Mouse (Mus musculus): ENCODE results near the gene Sgcb. TPM values are rescaled to one million over a fixed set of nuclear protein-coding genes. Genes with fewer than 3 reads are reported as not detected.

Sgcb gene
- 0.67 and 1.1 TPM in 2 replicates for polyA plus RNA-seq (2012; rRNA removed)

- no peak within 1 kb of the TSS for H3K27ac ChIP-seq (ENCODE audit: insufficient read depth, low read depth, low read length)
- peaks cover 7% of the 10 kb centered on the region for H3K4me1 ChIP-seq (ENCODE audit: control insufficient read depth, insufficient read depth, insufficient read length, low read length)
Measured at GRCm38 (mm10) chr5:73647261-73647900, at the start of gene Sgcb. Gene Sgcb, minus strand, starts transcription at chr5:73647790.

GRCm38 (mm10) chr5:73694254-73695015, 46.8 kb upstream of the Sgcb start:
- Histone ChIP-seq H3K27ac (ENCODE audit: insufficient read depth, low read depth, low read length) (no peak overlapping the region), H3K36me3 (ENCODE audit: control insufficient read depth, insufficient read depth, low read length) (no peaks in the 10 kb centered on the region), H3K4me1 (ENCODE audit: control insufficient read depth, insufficient read depth, insufficient read length, low read length) (no peaks in the 10 kb centered on the region), H3K27me3 (ENCODE audit: control insufficient read depth, insufficient read depth, low read length) (no peaks in the 10 kb centered on the region), H3K4me3 (ENCODE audit: low read depth, low read length) (no peak overlapping the region)
- TF ChIP-seq CTCF (IDR thresholded peaks at IDR 0.05; ENCODE audit: extremely low read depth, insufficient read length, insufficient replicate concordance, low read depth, low read length) = no peak
- no peak for TF ChIP-seq POLR2A (IDR thresholded peaks at IDR 0.05; ENCODE audit: low read depth, low read length)
- WGBS = 79% methylated on average over 4 of the region's 4 CpGs

More at GRCm38 (mm10) chr5:73647261-73647900, at the start of gene Sgcb:
- H3K27me3 ChIP-seq (ENCODE audit: control insufficient read depth, insufficient read depth, low read length) = peaks cover 36% of the 10 kb centered on the region
- WGBS = 1% methylated on average over 59 of the region's 62 CpGs
- TF ChIP-seq CTCF (IDR thresholded peaks at IDR 0.05; ENCODE audit: extremely low read depth, insufficient read length, insufficient replicate concordance, low read depth, low read length) = no peak
- no peak; the same call in 1 of the 2 replicates for TF ChIP-seq POLR2A (IDR thresholded peaks at IDR 0.05; ENCODE audit: low read depth, low read length)
- H3K36me3 ChIP-seq (ENCODE audit: control insufficient read depth, insufficient read depth, low read length) = no peaks in the 10 kb centered on the region
- peak within 1 kb of the TSS; percentile 83 for H3K4me3 ChIP-seq (ENCODE audit: low read depth, low read length)

GRCm38 (mm10) chr5:73693778-73694177, 46.2 kb upstream of the Sgcb start:
- TF ChIP-seq POLR2A (IDR thresholded peaks at IDR 0.05; ENCODE audit: low read depth, low read length) (no peak), CTCF (IDR thresholded peaks at IDR 0.05; ENCODE audit: extremely low read depth, insufficient read length, insufficient replicate concordance, low read depth, low read length) (no peak)
- Histone ChIP-seq H3K27me3 (ENCODE audit: control insufficient read depth, insufficient read depth, low read length) (no peaks in the 10 kb centered on the region), H3K4me3 (ENCODE audit: low read depth, low read length) (no peak overlapping the region), H3K36me3 (ENCODE audit: control insufficient read depth, insufficient read depth, low read length) (no peaks in the 10 kb centered on the region), H3K27ac (ENCODE audit: insufficient read depth, low read depth, low read length) (no peak overlapping the region), H3K4me1 (ENCODE audit: control insufficient read depth, insufficient read depth, insufficient read length, low read length) (no peaks in the 10 kb centered on the region)
- WGBS = 74% methylated on average over 1 of the region's 1 CpGs

- no peaks in the 10 kb centered on the region for H3K4me1 ChIP-seq (ENCODE audit: control insufficient read depth, insufficient read depth, insufficient read length, low read length)
- H3K4me3 ChIP-seq (ENCODE audit: low read depth, low read length) = no peak overlapping the region
- no peaks in the 10 kb centered on the region for H3K36me3 ChIP-seq (ENCODE audit: control insufficient read depth, insufficient read depth, low read length)
- H3K27ac ChIP-seq (ENCODE audit: insufficient read depth, low read depth, low read length) = no peak overlapping the region
- 42% methylated on average over 15 of the region's 15 CpGs for WGBS
- TF ChIP-seq CTCF (IDR thresholded peaks at IDR 0.05; ENCODE audit: extremely low read depth, insufficient read length, insufficient replicate concordance, low read depth, low read length) (no peak), POLR2A (IDR thresholded peaks at IDR 0.05; ENCODE audit: low read depth, low read length) (no peak)
- H3K27me3 ChIP-seq (ENCODE audit: control insufficient read depth, insufficient read depth, low read length) = no peaks in the 10 kb centered on the region
Measured at GRCm38 (mm10) chr5:73691723-73692520, 44.3 kb upstream of the Sgcb start.

GRCm38 (mm10) chr5:73690146-73690545, 42.6 kb upstream of the Sgcb start:
- no peaks in the 10 kb centered on the region for H3K36me3 ChIP-seq (ENCODE audit: control insufficient read depth, insufficient read depth, low read length)
- H3K4me3 ChIP-seq (ENCODE audit: low read depth, low read length) = no peak overlapping the region
- H3K4me1 ChIP-seq (ENCODE audit: control insufficient read depth, insufficient read depth, insufficient read length, low read length) = no peaks in the 10 kb centered on the region
- H3K27ac ChIP-seq (ENCODE audit: insufficient read depth, low read depth, low read length) = no peak overlapping the region
- H3K27me3 ChIP-seq (ENCODE audit: control insufficient read depth, insufficient read depth, low read length) = no peaks in the 10 kb centered on the region
- 62% methylated on average over 2 of the region's 2 CpGs for WGBS
- TF ChIP-seq CTCF (IDR thresholded peaks at IDR 0.05; ENCODE audit: extremely low read depth, insufficient read length, insufficient replicate concordance, low read depth, low read length) = no peak
- no peak for TF ChIP-seq POLR2A (IDR thresholded peaks at IDR 0.05; ENCODE audit: low read depth, low read length)

GRCm38 (mm10) chr5:73688576-73688975, 41.0 kb upstream of the Sgcb start:
- WGBS = 86% methylated on average over 1 of the region's 1 CpGs
- TF ChIP-seq CTCF (IDR thresholded peaks at IDR 0.05; ENCODE audit: extremely low read depth, insufficient read length, insufficient replicate concordance, low read depth, low read length) = no peak
- no peak for TF ChIP-seq POLR2A (IDR thresholded peaks at IDR 0.05; ENCODE audit: low read depth, low read length)
- Histone ChIP-seq H3K4me1 (ENCODE audit: control insufficient read depth, insufficient read depth, insufficient read length, low read length) (no peaks in the 10 kb centered on the region), H3K27ac (ENCODE audit: insufficient read depth, low read depth, low read length) (no peak overlapping the region), H3K36me3 (ENCODE audit: control insufficient read depth, insufficient read depth, low read length) (no peaks in the 10 kb centered on the region), H3K27me3 (ENCODE audit: control insufficient read depth, insufficient read depth, low read length) (no peaks in the 10 kb centered on the region), H3K4me3 (ENCODE audit: low read depth, low read length) (no peak overlapping the region)
